Mouse (Mus musculus) G1E-ER4 (cell line): ENCODE results near the gene Slc16a11. TPM values are rescaled to one million over a fixed set of nuclear protein-coding genes. Genes with fewer than 3 reads are reported as not detected.

Source experiments
- GATA1 ChIP-seq: IDR thresholded peaks from one replicate; pipeline ENCODE4 v1.8.0; 2012; ENCODE audit warnings: low read length, inconsistent platforms
- polyA plus RNA-seq: library from polyadenylated mRNA; stranded (reverse); fragments of >175 nt; gene quantifications from 2 replicates; pipeline ENCODE4 v1.2.3, GENCODE M21; 2012

Gene Slc16a11
- not detected in 2 replicates for polyA plus RNA-seq

DNA sequence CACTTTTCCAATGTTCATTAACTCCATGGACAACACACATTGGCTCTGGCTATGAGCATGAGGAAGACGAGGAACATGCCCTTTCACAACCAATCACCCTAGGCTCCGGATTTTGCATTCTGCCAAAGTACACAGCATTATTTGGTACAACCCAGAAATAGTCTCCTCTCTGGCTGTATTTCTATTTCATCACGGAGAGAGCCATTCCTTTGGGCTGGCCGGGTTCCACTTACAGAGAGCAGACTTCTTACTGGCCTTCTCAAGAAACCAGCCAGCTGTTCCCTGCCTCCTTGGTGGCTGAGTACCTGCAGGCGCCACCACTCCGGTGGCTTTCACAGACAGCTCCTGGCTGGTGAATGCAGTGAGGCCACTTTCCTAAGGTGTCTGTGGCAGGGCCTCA, at the start of gene Slc16a11:
Gene Slc16a11, plus strand, starts transcription at position 330 of the 400 bp plus-strand sequence.
- TF ChIP-seq GATA1: no peak

GRCm38 (mm10) chr11:70165972-70166921, 46.3 kb upstream of the Slc16a11 start:
- peak; percentile 75 for TF ChIP-seq GATA1

GRCm38 (mm10) chr11:70168136-70168535, 44.4 kb upstream of the Slc16a11 start:
- no peak for TF ChIP-seq GATA1

- no peak for TF ChIP-seq GATA1
Measured at GRCm38 (mm10) chr11:70170291-70170690, 42.3 kb upstream of the Slc16a11 start.

DNA sequence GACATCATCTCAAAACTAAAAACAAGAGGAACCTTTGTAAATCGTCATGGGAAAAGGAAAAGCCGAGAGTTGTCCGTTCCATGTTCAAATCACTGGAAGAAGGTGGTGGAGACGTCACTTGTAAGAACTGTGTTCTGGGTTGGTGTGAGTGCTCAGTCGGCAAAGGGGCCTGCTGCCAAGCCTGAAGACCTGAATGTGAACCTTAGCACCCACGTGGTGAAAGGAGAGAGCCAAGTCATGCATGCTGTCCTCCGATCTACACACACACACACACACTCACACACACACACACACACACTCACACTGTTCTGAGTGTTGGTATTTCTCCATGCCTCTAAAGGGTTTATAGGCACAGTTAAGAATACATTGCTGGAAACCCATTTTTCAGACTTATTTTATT, 41.4 kb upstream of the Slc16a11 start:
- TF ChIP-seq GATA1: no peak

DNA sequence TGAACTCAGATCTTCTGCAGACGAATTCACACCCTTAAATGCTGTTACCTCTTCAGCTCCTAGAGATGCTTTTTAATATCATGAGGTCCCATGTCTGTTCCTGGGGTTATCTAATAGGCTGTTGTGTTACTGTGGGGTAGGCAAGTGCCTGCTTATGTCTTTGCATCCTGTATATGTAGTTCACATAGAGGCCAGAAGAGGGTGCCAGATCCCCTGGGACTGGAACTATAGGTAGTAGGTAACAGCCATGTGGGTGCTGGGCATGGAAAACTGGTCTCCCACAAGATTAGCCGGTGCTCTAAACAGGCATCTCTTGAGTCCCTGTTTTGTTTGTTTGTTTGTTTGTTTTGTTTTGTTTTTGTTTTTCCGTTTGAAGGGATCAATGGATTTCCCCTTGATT, 40.7 kb upstream of the Slc16a11 start:
- no peak for TF ChIP-seq GATA1

DNA sequence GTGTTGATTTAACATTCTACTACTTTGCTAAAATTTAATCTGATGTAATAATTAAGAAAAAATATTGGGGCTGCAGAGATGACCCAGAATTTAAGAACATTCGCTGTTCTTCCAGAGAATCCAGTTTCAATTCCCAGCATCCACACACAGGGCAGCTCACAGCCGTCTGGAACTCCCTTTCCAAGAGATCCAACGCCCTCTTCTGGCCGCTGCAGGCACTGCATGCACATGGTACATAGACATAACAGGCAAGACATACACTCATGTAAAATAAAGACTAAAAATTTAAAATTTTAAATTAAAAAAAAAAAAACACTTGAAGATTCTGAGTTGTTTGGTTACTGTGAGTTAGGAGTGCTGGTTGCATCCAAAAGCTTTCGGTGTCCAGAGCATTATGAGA, 40.3 kb upstream of the Slc16a11 start:
- TF ChIP-seq GATA1: no peak

GRCm38 (mm10) chr11:70174491-70174890, 38.1 kb upstream of the Slc16a11 start:
- TF ChIP-seq GATA1: no peak

DNA sequence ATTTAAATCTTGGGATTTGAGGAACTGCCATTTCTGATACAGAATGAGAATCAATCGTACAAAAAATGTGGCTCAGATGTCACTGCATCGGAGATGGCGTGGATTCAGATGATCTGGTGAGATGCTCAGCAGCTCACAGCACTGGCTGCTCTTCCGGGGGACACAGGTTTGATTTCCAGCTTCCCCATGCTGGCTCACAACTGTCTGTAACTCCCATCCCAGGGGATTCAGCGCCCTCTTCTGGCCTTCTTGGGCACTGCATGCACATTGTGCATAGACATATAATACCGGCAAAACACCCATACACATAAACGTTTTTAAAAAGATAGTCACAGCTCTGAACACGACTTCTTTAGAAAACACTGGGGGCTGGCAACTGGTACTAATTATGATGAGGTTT, 34.9 kb upstream of the Slc16a11 start:
- no peak for TF ChIP-seq GATA1

DNA sequence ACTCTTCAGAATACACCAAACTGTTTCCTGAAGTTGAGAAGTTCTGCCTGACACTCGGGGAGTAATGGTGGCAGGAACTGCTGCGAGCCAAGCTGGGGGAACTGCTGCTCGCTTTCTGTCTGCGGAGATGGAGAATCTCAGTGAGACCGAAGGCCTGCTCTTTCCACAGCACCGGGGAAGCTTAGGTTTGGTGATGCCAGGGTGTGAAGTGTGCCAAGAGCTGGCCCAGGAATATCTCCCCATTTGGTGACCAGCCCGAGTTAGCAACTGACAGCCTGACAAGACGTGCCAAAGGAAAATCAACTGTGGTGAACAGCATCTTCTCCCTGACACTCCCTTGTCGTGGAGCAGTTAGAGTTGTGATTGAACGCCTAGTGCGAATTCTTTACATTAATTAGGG, 34.2 kb upstream of the Slc16a11 start:
- TF ChIP-seq GATA1: no peak

DNA sequence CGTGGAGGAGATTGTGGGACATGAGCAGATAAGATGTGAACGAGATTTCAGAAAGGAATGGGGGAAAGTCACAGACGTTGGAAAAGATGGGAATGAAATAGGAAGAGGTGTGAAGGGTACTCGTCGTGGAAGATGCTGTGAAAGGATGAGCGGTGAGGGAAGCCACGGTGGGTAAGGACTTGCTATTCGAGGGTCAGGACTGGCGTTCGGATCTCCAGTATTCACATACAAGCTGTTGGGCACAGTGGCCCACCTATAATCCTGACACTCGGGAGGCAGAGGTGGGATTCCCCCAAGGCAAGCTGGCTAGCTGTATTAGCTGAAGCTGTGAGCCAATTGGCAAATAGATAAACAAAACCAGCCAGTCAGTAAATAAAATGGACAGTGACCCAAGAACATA, 33.8 kb upstream of the Slc16a11 start:
- TF ChIP-seq GATA1: no peak

DNA sequence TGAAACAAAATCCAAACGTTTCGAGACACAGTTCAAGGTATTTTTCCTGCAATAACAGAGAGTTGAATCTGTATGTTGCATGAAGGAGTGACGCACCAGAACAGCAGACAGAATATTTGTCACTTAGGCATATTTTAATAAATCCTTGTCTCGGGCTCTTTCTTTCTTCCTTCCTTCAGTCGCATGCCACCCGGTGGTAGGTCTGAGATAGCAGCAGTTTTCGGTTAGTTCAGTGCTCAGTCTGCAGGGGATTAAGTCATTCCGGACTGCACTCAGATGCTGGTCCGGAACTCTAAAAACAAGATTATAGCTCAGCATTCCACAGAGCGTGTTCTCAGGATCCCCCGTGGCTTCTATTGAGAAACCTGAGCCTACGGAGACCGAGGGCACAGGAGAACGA, 33.2 kb upstream of the Slc16a11 start:
- no peak for TF ChIP-seq GATA1

DNA sequence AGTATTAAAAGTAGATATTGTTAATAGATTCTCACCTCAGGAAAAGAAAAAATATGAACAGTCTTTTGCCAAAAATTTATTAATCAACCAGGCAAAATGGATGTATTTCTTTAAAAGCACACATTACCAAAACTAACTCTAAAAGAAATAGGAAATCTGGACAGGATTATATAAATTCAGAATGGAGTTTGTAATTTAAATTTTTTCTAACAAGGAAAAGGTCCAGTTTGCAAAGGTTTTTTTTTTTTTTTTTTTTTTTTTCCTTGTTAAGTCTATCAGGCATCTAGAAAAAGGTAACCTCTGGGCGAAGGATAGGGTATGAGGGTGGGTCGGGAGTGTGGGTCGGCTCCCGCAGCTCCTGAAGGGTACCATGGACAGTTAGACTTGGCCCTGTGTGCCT, 32.1 kb upstream of the Slc16a11 start:
- TF ChIP-seq GATA1: no peak

DNA sequence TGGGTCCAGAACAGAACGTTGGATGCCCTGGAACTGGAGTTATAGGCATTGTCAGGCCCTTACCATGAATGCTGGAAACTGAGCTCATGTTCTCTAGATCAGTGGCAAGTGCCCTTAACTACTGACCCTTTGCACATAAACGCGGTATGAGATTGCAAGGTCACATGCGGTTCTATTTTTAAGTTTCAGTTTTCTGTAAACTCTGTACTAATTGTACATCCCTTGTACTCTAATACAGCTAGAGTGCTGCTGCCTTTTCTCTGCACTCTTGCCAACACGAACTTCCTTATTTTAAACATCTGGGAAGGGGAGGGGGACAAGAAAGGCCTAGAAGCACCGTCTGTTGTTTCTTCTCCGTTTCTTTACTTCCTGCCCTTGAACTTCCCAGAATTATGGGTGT, 27.4 kb upstream of the Slc16a11 start:
- no peak for TF ChIP-seq GATA1

DNA sequence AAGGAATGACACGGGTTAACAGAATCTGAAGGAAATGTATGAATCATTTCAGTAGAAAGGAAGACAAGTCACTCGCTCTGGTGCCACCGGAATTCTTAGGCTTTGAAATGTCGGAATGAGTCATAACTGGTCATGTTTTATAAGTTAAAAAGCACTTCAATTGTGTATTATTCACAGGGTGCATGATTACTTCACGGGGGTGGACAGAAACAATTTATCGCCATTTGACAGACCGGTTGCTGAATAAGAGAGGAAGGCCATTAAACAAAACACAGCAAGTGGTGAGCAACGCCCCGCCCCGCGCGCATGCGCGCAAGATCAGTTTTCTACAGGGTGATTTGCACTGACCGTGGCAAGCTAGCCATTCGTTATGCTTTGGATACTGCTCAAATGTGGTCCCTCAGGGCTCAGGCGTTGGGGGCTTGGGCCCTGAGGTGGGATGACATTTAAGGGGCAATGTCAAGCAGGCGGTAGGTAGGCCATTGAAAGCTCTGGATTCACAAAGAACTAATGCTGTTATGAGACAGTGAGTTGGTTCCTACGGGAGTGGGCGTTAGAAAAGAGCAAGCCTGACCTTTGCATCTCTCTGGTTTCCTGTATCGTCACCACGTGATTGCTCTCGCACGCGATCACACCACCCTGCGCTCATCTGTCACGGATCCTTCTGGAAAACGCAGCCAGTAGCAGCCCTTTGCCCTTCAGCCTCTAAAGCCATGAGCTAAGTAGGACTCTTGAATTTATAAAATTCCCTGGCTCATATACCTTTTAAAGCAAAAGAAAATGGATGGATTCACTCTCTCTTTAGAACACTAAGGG, 23.0 kb upstream of the Slc16a11 start:
- TF ChIP-seq GATA1: no peak

DNA sequence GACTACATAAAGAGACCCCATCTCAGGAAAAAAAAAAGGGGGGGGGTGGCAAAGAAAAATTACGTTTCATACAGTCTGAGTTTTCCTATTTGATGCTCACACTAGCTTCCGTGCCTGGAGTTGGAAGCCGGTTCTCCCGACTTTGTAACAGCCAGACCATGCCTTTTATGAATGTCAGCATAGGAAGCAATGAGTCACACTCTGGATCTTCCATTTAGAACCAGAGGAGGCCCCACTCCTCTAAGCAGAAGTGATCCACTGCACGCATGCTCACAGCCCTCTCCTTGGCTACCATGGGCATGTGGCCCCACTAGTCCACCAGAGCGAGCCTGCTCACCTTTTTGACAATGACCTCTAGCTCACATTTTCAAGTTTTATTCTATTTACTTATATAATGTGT, 21.4 kb upstream of the Slc16a11 start:
- no peak for TF ChIP-seq GATA1

- no peak for TF ChIP-seq GATA1
Measured at GRCm38 (mm10) chr11:70192157-70192556, 20.4 kb upstream of the Slc16a11 start.
